Mouse (Mus musculus) brain, embryonic 14.5 days (tissue): ENCODE measurements at regions not wholly inside any gene's neighbourhood (a gene's known extent, or its start where the extent isn't known, plus 50 kb on each side); places are given as distances from the start of the nearest gene placed in this dataset.

Experiments
- DNase-seq: peaks from one replicate; pipeline ENCODE4 v3.0.0-alpha.2; 2011; ENCODE audit warnings: low read depth
- CTCF ChIP-seq: fragments of 200-500 bp; IDR thresholded peaks from 2 replicates; pipeline ENCODE4 v1.5.1; 2012; ENCODE audit warnings: inconsistent platforms, mild to moderate bottlenecking, moderate library complexity, borderline replicate concordance; ENCODE audit not compliant: insufficient read depth, insufficient read length; ENCODE audit errors: extremely low read depth
- POLR2A ChIP-seq: fragments of 200-500 bp; IDR thresholded peaks from 2 replicates; pipeline ENCODE4 v1.6.1; 2012; ENCODE audit warnings: mild to moderate bottlenecking, inconsistent platforms, borderline replicate concordance; ENCODE audit not compliant: poor library complexity, insufficient read depth, insufficient read length, severe bottlenecking; ENCODE audit errors: extremely low read depth

GRCm38 (mm10) chr8:87314570-87314969 lies 157.8 kb downstream of the Cbln1 start:
- no peak for TF ChIP-seq CTCF
- TF ChIP-seq POLR2A: no peak
- DNase-seq: no peak

GRCm38 (mm10) chr8:87311282-87311681 lies 161.1 kb downstream of the Cbln1 start:
- peak; percentile 42 for DNase-seq
- TF ChIP-seq CTCF (no peak), POLR2A (no peak)

GRCm38 (mm10) chr8:87308311-87308710 lies 164.1 kb downstream of the Cbln1 start:
- DNase-seq: no peak
- TF ChIP-seq POLR2A: no peak
- no peak for TF ChIP-seq CTCF

GRCm38 (mm10) chr8:87305001-87305400 lies 167.4 kb downstream of the Cbln1 start:
- TF ChIP-seq CTCF (no peak), POLR2A (no peak)
- DNase-seq: no peak

- DNase-seq: no peak
- TF ChIP-seq CTCF (no peak), POLR2A (no peak)
Observed at GRCm38 (mm10) chr8:87303522-87303921, 168.9 kb downstream of the Cbln1 start.

- no peak for TF ChIP-seq CTCF
- TF ChIP-seq POLR2A: no peak
- no peak for DNase-seq
Observed at GRCm38 (mm10) chr8:87297761-87298160, 174.6 kb downstream of the Cbln1 start.

GRCm38 (mm10) chr8:87297331-87297730 lies 175.1 kb downstream of the Cbln1 start:
- no peak for TF ChIP-seq CTCF
- TF ChIP-seq POLR2A: no peak

GRCm38 (mm10) chr8:87286059-87286458 lies 186.3 kb downstream of the Cbln1 start:
- DNase-seq: peak; percentile 30
- TF ChIP-seq CTCF (no peak), POLR2A (no peak)

More at GRCm38 (mm10) chr8:87297331-87297730, 175.1 kb downstream of the Cbln1 start:
- DNase-seq: no peak

DNA sequence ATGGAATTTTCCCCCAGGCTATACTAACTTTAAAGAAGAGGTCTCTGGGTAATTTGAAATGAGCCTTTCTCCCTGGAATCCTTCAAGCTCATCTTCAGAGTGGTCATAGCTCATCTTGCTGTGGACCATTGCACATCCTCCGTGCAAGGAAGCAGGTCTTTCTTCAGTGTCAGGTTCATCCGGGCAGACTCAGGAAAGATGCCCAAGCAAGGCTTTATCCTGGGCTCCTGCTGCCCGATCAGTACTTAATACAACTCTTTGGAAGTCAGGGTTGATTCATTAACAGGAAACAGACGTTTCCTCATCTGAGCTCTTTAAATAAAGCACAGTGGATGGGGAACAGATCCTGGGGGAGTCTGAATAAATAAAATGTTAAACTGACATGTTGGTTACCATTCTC lies 188.1 kb downstream of the Cbln1 start:
- DNase-seq: no peak
- TF ChIP-seq POLR2A (no peak), CTCF (no peak)

DNA sequence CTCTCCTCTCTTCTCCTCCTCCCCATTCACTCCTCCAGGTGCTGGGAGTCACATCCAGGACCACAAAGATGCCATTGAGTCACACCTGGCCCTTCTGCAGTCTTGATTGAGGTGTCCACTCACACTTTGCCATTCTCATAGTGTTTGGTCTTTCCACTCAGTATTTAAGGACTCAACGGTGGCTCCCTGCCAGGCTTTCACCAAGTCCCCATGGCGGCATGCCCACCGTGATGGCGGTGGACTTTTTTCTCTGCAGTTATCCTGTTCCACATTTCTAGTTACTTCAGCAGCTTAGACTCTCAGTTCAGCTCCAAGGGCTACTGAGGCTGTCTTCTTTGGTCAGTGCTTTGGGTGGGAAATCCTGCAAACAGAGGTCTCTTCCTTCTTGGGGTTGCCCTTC lies 189.9 kb downstream of the Cbln1 start:
- DNase-seq: no peak

DNA sequence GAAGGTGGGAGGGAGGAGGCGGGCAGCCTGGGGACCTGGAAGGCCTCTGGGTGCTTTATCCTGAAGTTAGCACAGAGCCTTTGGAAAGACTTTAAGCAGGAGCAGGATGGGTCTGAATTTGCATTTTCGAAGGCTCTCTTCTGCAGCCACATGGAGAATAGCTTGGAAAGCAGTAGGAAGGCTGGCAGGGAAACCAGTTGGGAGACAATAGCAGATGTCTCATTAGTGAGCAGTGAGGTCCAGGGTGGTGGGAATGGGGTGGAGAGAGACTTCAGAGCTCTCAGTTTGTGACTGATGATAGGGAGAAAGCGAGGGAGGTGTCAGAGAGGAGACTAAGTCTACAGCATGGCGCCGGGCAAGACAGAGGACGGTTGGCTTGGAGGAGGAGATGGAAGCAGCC lies 199.1 kb downstream of the Cbln1 start:
- DNase-seq: no peak
- no peak for TF ChIP-seq CTCF
- no peak for TF ChIP-seq POLR2A

More for the DNA sequence above, 189.9 kb downstream of the Cbln1 start:
- TF ChIP-seq CTCF: no peak
- no peak for TF ChIP-seq POLR2A

- TF ChIP-seq CTCF (no peak), POLR2A (no peak)
- peak; percentile 4 for DNase-seq
Observed at GRCm38 (mm10) chr8:87270525-87271187, 201.8 kb downstream of the Cbln1 start.

DNA sequence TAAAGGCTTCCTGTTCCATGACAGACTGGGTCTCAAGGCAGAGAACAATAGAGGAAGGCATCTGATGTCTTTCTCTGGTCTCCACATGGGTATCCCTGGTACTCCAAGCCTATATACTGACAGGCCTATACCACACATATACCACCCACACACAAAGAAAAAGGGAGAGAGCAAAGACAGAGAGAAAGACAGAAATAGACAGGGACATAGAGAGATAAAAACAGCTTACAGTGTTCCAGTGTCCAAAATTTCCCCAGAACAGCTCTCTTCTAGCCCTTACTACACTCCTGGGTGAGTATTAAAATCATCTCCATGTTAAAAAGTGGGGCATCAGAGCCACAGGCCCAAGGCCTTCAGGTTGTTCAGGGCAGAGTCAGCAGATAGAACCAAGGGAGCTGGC lies 204.2 kb downstream of the Cbln1 start:
- DNase-seq: no peak
- no peak for TF ChIP-seq POLR2A
- no peak for TF ChIP-seq CTCF

GRCm38 (mm10) chr8:87264999-87265398 lies 207.4 kb downstream of the Cbln1 start:
- no peak for TF ChIP-seq POLR2A
- no peak for TF ChIP-seq CTCF
- peak; percentile 7 for DNase-seq
